Mouse (Mus musculus) spleen, postnatal 4 days (tissue): ENCODE results near the gene Pon3.
A peak's percentile ranks its signal among the peaks of the same experiment; 100 is the strongest.

ENCODE experiments used
- DNase-seq, 2 experiments: peaks; one replicate each; pipeline ENCODE4 v3.0.0; 2022; ENCODE audit warnings: low spot score in 2 of 2

Pon3 gene

GRCm38 (mm10) chr6:5255722-5256451 lies at the start of gene Pon3:
TSS of gene Pon3 (minus strand) at chr6:5256286.
- DNase-seq: peak; percentile 60 to 79

GRCm38 (mm10) chr6:5304956-5305355 lies 48.9 kb upstream of the Pon3 start:
- no peak for DNase-seq

GRCm38 (mm10) chr6:5300629-5301028 lies 44.5 kb upstream of the Pon3 start:
- DNase-seq: no peak

DNA sequence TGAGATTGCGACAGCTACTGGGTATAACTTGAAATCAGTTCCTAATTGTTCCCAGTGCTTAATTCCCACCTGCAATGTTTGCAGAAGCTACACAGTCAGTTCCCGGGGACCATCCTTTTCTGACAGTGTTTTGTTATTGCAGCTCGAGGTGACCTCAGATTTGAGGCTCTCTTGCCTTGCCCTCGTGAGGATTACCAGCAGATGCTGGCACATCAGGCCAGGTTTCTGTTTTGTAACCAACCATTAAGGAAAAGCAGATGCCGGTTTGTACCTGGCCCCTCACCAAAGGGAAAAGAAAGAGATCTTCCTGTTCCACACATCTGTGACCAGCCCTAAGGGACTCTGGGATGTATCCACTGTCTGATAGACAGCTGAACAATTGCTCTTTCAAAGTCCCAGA lies 43.5 kb upstream of the Pon3 start:
- no peak for DNase-seq

- DNase-seq: peak; percentile 85 to 93
These were observed 42.0 kb upstream of the Pon3 start, which contains the start of gene Pon2 for GRCm38 (mm10) chr6:5298092-5298554. TSS of gene Pon2 (minus strand) at chr6:5298455.

DNA sequence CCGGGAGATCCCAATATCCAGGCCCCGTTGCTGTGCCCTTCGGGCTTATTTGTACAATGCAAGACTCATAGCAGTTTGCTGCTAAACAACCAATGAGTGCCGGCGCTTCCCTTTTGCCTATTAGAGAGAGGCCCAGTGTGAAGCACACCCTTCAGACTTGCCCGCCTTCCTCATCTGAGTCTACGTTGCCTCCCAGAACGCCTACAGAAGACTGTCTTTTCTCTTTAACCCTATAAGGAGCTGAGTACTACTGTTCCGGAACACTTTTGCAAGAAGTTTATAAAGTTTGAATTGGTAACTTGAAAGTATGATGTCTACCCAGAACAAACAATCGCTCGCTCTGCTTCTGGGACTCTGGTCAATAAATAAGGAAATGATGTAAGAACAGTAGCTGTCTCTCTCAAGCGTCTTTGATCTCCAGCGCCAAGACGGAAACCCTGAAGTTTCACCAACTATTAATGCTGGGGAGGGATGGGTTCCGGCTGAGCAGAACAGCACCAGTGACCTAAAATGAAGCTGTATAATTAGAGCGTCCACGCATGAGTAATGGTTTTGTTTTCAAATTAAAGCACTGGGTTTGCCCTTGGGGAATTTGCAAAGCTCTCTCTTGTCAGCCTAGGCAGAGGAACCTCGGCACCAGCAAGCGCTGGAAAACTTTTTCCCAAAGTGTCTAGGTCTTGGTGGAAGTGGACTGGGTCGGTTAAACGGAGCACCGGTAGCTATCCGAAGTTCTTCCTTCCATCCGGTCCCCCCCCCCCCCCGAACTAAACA lies 41.4 kb upstream of the Pon3 start:
- DNase-seq: peak; percentile 76 to 83

- no peak for DNase-seq
These were observed 40.0 kb upstream of the Pon3 start for GRCm38 (mm10) chr6:5296067-5296466.

- DNase-seq: peak in 1 of 2 experiments; percentile 51
These were observed 38.8 kb upstream of the Pon3 start for GRCm38 (mm10) chr6:5294659-5295449.

DNA sequence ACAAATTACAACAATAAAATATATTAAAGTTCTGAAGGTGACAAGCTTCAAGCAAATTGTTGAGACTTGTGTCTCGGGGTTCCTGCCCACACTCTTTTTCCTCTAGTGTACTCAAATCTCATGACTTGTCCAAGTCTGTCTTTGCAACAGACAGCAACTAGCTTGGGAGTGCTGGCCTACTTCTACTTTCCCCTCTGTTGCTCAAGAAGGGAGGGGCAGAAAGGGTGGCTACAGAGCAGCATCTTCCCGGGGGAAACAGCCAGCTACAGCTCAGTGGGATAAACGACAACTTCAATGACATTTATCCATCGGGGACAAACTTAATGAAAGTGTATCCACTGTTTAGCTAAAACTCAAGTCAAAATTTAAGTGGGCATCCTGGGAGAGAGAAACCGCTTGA lies 36.8 kb upstream of the Pon3 start:
- DNase-seq: peak in 1 of 2 experiments; percentile 54

- DNase-seq: peak in 1 of 2 experiments; percentile 33
These were observed 35.4 kb upstream of the Pon3 start for GRCm38 (mm10) chr6:5291450-5291849.

- no peak for DNase-seq
These were observed 31.8 kb upstream of the Pon3 start for GRCm38 (mm10) chr6:5287919-5288318.

DNA sequence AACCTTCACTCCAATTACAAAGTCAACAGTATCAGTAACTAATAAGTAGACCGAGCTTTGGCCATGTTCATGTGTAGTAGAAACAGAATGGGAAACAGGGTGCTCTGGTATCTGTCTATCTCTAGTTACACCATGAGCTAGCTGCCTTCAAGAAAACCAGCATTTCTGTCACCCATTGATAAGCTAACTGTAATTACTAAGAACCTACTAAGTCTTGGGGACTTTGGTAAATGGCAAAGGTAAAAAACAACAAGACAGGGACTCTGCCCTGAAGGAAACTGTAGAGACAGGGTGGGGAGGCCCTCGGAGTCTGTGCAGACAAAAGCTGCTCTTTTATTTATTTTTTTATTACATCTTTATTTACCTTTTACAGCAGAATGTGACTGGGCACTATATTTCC lies 31.3 kb upstream of the Pon3 start:
- no peak for DNase-seq

GRCm38 (mm10) chr6:5282418-5282817 lies 26.3 kb upstream of the Pon3 start:
- DNase-seq: no peak

DNA sequence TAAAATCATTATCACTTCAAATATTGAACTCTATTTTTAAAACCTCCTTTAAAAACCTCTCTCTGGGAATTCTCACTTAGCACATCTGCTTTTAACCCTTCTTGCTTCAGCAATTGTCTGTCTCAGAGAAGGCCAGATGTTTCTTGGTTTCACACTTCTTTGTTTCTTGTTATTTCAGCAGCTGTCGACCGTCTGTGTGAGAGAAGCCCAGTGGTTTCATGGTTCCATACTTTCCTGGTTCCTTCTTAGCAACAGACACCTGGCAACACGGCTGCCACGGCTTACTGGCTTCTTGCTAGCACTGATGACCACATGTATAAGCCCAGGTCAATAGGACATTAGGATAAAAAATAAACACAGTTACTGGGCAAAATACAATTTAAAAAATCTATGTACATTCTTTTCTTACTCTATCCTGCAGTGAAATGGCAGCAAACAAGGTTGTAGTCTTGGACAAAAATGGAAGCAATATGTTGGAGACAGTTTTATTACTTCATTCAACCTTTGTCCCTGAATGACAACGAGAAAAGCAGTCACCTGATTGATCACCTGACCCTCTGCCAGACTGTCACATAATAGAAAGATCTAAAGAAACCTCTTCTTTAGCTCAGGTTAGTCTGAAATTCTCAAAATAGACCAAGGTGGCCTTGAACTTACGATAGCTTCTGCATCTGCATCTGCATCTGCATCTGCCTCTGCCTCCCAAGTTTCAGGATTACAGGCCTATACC lies 24.7 kb upstream of the Pon3 start:
- DNase-seq: no peak

DNA sequence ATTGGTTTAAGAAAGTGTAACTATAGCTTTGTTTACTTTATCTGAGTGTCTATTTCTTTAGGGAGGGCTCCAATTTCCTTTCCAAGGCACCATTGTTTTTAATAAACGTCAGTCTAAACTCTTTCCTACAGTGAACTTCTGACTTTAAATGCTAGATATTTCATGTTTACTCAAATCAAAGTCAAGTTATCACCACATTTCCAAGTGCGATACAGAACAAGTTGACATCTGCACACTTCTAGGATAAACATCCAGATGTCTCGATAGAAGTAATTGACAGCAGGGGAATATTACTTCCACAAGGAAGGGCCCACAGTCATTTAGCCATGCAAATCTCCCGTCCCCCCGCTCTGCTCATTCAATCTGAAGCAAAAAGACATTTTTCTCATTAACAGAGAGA lies 21.9 kb upstream of the Pon3 start:
- DNase-seq: no peak

- no peak for DNase-seq
These were observed 13.6 kb upstream of the Pon3 start for GRCm38 (mm10) chr6:5269641-5270040.

DNA sequence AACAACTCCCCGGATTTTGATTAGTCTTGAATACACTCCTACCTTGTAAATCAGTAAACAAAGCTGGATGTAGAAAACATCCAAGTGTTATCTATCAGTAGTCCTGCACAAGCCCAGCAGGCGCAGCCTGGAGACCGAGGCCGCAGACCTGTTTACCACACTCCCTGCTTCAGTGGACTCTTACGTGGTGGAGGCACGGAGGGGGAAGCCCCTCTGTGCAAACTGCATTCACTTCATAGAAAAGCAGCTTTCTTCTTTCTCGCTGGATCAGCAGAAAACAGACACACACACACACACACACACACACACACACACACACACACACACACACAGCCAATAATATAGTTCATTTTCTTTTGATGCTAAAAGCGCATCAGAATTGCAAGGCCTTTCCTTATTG lies 8.7 kb upstream of the Pon3 start:
- no peak for DNase-seq

GRCm38 (mm10) chr6:5263250-5263999 lies 7.3 kb upstream of the Pon3 start:
- DNase-seq: no peak

GRCm38 (mm10) chr6:5262322-5263249 lies 6.5 kb upstream of the Pon3 start:
- DNase-seq: no peak

GRCm38 (mm10) chr6:5255291-5255690 lies 795 bp downstream of the Pon3 start:
- DNase-seq: no peak
